Mouse (Mus musculus) ES-CJ7 (cell line): ENCODE results near the gene Lgals8.

Source experiments
- DNase-seq: peaks from one replicate; pipeline ENCODE4 v3.0.0; 2011; ENCODE audit warnings: low read depth, low spot score

Lgals8 gene

DNA sequence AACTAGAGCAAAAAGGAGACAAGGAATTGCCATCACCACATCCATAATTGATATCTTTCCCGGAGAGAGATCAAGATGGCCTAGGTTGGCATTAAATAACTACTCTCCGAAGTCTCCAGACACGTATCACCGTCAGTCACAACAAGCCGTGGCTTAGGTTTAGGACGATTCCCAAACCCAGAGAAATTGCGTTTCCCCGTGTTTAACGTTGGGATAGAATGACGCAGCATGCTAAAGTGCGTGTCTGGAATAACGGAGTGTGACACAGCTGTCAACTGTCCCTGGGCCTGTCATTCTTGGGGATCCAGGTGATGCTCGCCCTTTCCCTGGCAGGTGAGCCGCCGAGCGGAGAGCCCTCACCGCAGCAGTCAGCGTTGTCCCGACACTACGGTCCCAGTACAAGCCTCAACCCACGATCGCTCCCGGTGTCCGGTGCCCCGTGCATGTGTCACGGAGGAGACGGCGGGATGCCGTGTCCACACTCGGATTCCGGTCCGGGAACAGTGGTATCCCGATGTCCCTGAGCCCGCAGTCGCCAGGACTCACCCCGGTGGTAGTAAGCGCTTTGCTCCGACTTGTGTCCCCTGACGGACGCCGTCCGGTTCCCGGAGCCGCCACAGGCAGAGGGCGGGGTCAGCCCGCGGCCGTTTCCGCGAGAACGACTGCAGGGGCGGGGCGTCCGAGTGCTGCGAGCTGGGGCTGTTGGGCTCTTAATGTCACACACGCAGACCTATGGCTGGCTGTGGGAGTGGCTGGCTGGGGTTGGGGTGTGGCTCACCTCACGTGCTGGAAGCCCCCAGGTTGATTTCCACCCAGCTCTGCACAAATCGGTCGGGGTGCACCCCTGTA lies 3.6 kb downstream of the Lgals8 start:
- peak; percentile 82 for DNase-seq

DNA sequence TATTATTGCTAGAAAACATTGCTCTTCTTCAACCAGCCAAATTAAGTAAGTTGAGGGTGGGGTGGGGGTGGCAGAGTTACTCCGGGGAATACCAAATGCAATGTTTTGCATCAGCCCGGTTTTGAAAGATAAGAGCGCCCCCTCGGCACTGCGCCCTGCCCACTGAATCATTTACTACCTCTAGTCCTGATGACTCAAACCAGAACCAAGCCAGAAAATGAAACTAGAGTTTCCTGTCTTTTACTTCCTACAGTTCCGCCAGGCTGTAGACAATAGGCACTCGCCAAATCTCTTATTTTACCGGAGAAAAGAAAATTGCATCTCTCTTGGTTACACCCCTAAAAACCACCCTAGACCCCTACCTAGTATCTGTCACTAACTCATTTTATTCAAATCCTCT lies 4.3 kb downstream of the Lgals8 start:
- no peak for DNase-seq

DNA sequence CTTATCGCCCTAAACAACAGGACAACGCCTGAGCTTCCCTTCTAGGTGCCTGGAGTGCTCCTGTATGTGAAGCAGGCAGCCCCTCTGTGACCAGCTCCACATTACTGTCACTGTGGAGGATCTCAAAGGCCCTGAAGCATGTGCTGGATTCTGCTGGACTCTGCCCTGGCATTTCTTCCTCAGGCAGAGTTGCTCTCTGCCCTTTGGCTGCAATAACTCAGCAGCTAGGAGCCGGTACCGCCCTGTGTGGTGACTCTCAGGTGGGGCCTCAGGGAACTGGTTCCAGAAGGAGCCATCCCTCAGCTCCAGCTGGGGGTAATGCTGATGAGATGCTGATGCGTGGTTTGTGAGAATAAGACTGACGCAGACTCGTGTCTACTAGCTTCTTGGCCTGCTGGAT lies 8.0 kb downstream of the Lgals8 start:
- no peak for DNase-seq

DNA sequence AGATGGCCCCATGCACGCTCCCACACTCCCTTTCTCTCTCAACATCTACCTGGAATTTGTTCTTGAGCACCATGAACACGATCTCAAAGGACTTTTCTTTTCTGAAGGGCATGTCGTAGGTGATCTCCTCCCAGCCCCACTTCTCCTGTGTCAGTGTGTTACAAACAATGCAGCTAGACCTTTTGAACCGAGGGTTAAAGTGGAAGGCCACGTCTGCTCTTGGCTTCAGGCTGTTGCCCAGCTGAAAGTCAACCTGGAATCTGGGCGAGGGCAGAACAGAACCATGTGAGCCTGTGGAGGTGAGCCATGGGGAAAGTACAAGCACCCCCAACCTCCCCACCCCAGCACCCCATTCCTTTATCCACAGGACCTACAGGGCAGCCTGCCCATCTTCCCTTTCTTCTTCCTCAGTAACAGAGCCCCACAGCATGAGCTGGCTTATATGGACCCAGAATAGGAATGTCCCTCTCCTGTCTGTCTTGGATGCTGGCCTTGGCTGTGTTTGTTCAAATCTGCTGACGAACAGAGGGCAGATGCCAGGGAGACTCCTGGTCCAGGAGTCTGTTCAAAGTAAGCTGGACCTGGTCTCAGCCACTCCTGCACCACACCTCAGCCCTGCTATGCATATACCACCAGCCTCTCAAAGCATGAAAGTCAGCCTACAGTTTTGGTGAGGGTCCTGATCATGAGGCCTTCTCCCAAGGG lies 9.9 kb downstream of the Lgals8 start:
- DNase-seq = no peak

DNA sequence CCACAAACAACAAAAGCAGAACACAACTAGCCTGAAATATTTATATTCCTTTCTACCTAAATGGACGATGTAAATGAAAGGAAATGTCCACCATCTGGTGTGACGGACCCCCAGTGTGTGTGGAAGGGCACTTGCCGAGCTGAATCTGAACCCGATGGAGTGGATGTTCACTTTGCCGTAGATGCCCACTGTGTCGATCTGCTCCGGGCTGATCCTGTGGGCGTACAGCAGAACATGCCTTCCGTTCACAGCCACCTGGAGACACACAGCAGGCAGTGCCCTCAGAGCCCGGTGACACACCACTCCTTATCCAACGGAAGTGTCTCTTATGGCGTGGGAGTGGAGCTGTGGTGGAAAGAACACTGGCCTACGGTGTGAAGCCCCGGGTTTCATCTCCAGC lies 11.6 kb downstream of the Lgals8 start:
- DNase-seq = no peak

DNA sequence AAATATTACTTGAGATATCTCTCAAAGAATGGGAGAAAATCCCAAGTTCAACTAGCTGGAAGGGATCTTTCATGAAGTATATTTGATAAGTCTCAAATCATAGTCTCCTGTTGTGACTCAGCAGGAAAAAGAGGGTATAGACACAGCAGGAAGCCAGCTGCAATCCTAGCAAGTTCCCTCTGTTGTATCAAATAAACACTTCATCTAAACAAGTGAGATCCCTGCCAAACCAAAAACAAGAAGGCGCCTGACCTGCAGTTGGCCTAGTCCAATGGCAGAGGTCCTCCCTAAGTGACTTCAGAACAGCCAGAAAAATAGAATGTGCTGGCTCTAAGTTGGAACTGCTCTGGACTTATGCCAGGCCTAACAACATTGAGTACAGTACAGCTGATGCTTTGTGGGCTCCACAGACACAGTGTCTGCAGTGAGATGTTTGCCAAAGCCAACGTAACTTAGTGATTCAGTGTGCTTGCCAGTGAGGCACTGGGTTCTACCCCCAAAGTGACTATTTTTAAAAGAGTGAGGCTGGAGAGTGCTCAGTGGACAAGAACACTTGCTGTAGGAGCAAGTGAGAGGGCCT lies 22.6 kb downstream of the Lgals8 start:
- no peak for DNase-seq

DNA sequence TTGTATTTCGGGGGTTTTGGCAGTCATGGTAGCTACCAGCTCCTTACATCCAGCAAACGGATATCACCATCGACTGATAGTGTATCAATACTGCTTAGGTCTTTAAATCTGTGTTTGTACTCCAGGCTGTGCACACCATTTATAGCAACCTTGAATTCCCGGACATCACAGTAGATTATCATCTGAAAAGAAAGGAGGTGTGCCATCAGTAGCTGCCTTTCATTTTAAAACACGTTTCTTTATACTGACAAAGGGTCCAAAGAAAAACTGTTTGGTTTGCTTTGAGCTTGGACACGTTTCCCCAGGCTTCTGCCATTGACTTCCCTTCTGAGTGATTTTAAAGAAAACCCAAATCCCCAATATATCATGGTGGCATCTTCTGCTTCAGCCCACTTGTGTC lies 23.9 kb downstream of the Lgals8 start:
- peak; percentile 60 for DNase-seq

DNA sequence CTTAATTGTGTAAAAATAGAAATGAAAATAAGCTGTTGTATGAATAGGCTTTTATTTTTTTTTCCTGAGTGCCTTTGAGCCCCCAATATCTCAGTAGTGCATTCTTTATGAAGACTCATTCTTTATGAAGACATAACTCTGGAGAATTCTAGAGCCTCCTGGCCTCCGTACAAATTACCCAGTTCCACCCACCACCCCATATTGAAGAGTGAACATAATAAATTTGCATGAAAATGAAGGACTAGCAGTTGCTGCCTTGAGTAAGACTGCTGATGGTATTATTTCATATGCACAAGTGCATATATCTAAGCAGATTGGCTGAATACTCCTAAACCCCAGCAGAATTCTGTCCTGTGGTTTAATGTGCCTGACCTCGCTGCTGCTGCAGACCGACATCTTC lies 25.2 kb downstream of the Lgals8 start:
- DNase-seq = no peak

DNA sequence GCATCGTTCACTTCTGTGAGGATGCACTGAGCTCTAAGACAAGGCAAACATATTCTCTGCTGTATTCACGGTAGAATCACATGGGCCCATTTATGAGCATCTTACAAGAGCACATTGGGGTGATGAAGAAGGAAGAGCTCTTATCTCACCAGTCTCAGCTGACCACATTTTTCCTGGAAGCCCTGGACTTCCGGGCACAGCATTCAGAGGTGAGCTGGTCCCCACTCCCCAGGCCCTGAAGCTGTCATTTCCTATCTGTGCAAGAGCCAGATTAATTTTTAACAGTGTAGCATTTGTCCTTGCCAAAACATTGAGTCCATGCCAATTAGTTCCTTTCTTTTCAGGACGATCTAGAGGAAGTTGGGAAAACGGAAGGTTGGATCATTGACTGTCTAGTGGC lies 30.9 kb downstream of the Lgals8 start:
- DNase-seq = no peak

DNA sequence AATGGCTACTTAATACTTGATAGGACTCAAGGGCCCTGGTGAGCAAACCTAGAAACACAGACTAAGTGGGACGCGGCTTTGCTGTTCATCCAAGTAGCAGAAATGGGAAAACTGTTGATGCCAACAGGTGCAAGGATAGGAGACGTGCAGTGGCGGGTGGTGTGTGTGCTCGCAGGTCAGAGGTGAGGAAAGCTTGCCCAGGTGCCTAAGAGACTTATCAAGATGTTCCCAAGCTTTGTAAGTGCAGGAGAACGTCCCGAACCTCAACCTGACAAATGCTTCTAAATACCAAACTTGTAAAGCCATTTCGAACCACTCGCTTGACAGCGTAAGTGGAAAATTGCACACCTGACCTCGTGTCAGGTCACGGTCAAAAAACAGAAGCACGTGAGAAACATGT lies 36.2 kb downstream of the Lgals8 start:
- no peak for DNase-seq

DNA sequence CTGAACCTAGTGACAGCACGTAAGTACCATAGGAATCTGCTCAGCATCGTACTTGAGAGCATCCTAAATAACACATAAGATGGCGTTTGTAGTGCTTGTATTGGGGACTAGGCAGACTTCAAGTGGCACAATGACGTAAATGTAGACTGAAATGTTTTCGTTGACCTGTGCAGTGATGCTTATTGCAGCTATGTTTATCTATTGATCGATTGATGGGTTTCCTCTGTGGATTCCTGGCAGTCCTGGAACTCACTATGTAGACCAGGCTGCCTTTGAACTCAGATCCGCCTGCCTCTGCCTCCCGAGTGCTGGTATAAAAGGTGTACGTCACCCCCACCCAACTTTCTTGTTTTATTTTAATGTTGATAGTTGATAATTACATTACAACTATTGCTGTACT lies 44.1 kb downstream of the Lgals8 start:
- no peak for DNase-seq

DNA sequence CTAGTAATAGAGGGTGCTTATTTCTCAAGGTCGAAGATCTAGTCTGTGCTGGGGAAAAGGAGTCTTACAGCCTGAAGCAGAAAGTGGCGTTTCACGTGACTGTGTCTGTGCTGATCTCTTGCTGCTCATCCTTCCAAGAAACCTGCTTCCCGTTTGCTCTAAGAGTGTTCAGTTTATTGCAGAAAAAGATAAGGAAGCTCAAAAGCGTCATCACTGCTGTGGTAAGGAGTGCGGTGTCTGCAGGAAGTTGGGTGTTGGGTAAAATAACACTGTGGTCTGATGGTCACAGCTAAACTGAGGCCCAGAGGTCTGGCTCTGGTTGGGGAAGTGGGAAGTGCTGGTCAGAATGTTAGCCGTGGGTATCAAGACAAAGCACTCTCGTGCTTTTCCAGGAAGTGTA lies 52.7 kb downstream of the Lgals8 start:
- no peak for DNase-seq

DNA sequence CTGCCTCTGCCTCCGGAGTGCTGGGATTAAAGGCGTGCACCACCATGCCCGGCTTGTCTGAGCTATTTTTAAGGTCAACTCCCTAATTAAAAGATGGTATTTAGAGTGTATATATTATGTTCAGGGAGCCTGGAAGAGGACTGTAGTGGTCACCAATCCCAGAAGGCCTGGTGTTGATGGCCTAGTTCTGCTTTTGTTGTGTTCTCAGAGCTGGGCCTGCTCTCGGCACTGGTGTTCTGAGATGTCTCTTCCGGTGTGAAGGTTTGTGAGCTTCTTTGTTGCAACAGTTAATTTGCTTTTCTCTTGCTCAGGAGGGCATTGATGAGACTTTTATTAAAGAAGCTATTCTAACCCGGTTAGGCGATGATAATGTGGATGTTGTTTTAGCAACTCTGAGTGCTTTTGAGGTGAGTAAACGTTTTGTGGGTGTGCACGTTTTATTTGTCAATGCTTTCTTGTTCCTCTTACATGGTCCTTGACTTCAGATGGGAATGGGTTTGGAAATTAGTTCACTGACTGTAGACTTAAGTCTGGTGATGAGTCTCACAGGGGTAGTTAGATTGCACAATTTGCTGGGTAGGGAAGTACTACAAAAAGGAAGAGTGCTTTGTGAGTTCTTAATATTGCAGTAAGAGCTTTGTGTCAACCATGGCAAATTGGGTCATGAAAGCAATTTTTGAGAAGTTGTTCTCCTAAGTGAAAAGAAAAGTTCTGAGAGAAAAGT lies 56.2 kb downstream of the Lgals8 start:
- no peak for DNase-seq

DNA sequence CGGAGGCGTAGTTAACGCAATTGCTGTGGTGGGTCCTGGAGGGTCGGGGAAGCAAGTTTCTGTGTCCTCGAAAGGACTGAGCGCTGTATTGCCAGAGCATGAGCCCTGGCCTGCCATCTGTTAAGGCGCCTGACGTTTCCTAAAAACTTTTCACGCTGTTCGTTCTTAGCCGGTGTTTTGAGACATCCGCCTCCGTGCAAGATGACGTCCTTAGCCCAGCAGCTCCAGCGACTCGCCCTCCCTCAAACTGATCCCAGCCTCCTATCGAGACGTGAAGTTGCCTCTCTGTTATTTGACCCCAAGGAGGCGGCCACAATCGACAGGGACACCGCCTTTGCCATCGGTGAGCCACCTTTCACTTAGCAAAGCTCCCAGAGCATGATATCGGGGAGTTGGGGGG lies 69.2 kb downstream of the Lgals8 start:
- DNase-seq = peak; percentile 52

DNA sequence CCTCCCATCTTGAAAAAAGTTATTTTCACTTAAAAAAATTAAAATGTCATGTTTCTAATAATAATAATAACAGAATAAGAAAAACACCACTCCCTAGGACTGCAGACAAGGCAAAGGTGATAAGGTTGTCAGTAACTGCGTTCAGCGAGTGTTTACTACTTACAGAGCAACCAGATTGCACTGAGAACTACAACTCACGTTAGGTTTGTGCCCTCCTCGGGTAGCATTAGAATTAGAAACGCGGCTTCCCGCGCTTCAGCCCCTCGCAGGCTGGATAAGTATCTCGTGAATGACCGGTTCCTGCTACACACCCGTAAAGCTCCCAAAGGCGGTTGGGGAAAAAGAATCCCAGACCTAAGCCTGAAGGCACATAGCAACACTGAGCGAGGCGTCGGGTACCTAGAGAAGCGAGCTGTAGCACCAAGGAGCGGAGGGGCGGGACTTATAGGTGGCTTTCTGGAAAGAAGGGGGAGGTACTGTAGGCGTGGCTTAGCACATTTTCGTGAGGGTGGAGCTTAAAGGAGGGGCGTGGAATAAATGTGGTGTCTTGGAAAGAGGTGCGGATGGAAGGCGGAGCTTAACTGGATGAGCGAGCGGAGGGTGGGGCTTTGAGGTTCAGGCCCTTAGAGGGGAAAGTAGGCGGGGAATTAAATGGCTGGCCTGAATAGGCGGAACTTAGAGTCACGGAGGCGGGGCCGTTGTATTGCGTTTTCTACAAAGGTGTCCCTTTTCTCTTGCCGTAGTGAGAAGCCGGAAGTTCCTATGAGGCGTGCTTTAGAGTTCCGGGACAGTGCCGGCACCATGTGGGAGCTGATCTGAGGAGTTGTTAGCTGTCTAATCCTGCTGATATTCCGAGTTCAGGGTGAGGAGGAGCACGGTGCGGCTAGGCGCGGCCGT lies 69.9 kb downstream of the Lgals8 start, which contains the start of gene Heatr1:
Gene Heatr1, plus strand, starts transcription at position 419 of the 897 bp plus-strand sequence.
- DNase-seq = peak; percentile 100
